Mouse (Mus musculus): ENCODE results near the gene Zbed6. TPM values are rescaled to one million over a fixed set of nuclear protein-coding genes. Genes with fewer than 3 reads are reported as not detected.

Gene Zbed6
- polyA plus RNA-seq, 2 experiments = 11.4 TPM; not detected in 1

GRCm38 (mm10) chr1:133664203-133664970 is 3.7 kb upstream of the Zbed6 start:
- no peaks in the 10 kb centered on the region for H3K9me3 ChIP-seq (ENCODE audit: control insufficient read depth, low read length)
- DNase-seq (ENCODE audit: low spot score) (no peak), ATAC-seq (ENCODE audit: low FRiP score, low read depth) (no peak)
- H3K27ac ChIP-seq (replicated peaks; ENCODE audit: low read depth, low read length) = no peak overlapping the region
- no peak overlapping the region for H3K9ac ChIP-seq (ENCODE audit: low read depth, low read length, severe bottlenecking)
- no peak overlapping the region for H3K4me3 ChIP-seq (replicated peaks; ENCODE audit: low read length)
- H3K4me2 ChIP-seq (replicated peaks; ENCODE audit: low read depth, low read length, severe bottlenecking) = no peak overlapping the region
- 0 out of 2 replicates have a peak, but pooled peaks cover 3% of the 10 kb centered on the region for H3K36me3 ChIP-seq (ENCODE audit: control insufficient read depth, insufficient read depth, low read length)
- peaks cover 7% of the 10 kb centered on the region for H3K4me1 ChIP-seq (ENCODE audit: control insufficient read depth, insufficient read depth, low read length)
- 69% methylated on average over 11 of the region's 11 CpGs for WGBS
- H3K27me3 ChIP-seq (ENCODE audit: control insufficient read depth, insufficient read depth, low read length) = no peaks in the 10 kb centered on the region
- TF ChIP-seq POLR2A (IDR thresholded peaks at IDR 0.05; ENCODE audit: borderline replicate concordance, extremely low read depth, insufficient read depth, insufficient read length) = no peak

DNA sequence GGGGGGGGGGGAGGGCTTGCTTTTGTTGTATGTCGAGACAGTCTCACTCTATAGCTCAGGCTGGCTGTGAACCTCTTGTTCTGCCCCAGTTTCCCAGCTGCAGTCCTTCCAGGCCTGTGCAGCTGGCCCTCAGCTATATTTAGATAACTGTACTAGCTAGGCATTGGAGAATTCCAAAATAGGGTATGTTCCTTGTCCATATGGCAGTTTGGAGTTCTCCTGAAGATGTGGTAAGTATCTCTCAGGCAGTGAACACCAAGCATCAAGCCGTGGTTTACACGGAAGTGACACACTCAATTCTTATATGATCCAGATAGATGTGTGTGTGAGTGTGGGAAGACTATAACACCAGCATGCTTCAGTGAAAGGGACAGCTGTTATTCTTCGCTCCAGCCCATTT is 2.7 kb upstream of the Zbed6 start:
- WGBS = 79% methylated on average over 4 of the region's 4 CpGs
- no peak for ATAC-seq (ENCODE audit: low FRiP score, low read depth)

DNA sequence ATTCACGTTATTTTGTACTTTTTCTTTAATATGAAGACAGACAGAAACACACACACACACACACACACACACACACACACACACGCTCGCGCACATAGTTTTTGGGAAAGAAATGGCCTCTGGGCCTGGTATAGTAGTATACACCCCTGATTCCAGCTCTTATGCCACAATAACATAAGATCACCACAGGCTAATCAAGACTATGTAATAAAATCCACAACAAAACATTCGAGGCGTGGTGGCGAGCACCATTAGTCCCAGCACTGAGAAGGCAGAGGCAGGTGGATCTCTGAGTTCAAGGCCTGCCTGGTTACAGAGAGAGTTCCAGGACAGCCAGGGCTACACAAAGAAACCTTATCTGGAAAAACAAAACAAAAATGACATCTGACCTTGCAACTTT is 2.3 kb upstream of the Zbed6 start:
- 93% methylated on average over 7 of the region's 7 CpGs for WGBS
- no peak overlapping the region for H3K27ac ChIP-seq (replicated peaks; ENCODE audit: low read depth, low read length)

More for the DNA sequence above, 2.7 kb upstream of the Zbed6 start:
- no peak overlapping the region for H3K4me3 ChIP-seq (replicated peaks; ENCODE audit: low read length)
- H3K27ac ChIP-seq (replicated peaks; ENCODE audit: low read depth, low read length) = no peak overlapping the region
- peaks cover 13% of the 10 kb centered on the region for H3K36me3 ChIP-seq (ENCODE audit: control insufficient read depth, insufficient read depth, low read length)
- H3K9ac ChIP-seq (ENCODE audit: low read depth, low read length, severe bottlenecking) = no peak overlapping the region
- no peaks in the 10 kb centered on the region for H3K9me3 ChIP-seq (ENCODE audit: control insufficient read depth, low read length)
- no peak overlapping the region for H3K4me2 ChIP-seq (replicated peaks; ENCODE audit: low read depth, low read length, severe bottlenecking)
- peaks cover 16% of the 10 kb centered on the region for H3K4me1 ChIP-seq (ENCODE audit: control insufficient read depth, insufficient read depth, low read length)
- no peak for TF ChIP-seq POLR2A (IDR thresholded peaks at IDR 0.05; ENCODE audit: borderline replicate concordance, extremely low read depth, insufficient read depth, insufficient read length)
- no peak for DNase-seq (ENCODE audit: low spot score)
- H3K27me3 ChIP-seq (ENCODE audit: control insufficient read depth, insufficient read depth, low read length) = no peaks in the 10 kb centered on the region

GRCm38 (mm10) chr1:133661203-133661933 is 683 bp upstream of the Zbed6 start, which contains the start of gene Gm38394:
Gm38394 (minus strand) TSS chr1:133661318.
- H3K36me3 ChIP-seq (ENCODE audit: control insufficient read depth, insufficient read depth, low read length) = peaks cover 30% of the 10 kb centered on the region
- 3% methylated on average over 26 of the region's 26 CpGs for whole genome bisulfite sequencing
- DNase-seq (ENCODE audit: low spot score) (peak; percentile 99), ATAC-seq (ENCODE audit: low FRiP score, low read depth) (peak; percentile 98)
- peak within 1 kb of the TSS; percentile 67 for H3K4me3 ChIP-seq (replicated peaks; ENCODE audit: low read length)
- H3K27me3 ChIP-seq (ENCODE audit: control insufficient read depth, insufficient read depth, low read length) = no peaks in the 10 kb centered on the region
- H3K9ac ChIP-seq (ENCODE audit: low read depth, low read length, severe bottlenecking) = peak within 1 kb of the TSS; percentile 87
- peak; percentile 63; the same call in 1 of the 2 replicates for TF ChIP-seq POLR2A (IDR thresholded peaks at IDR 0.05; ENCODE audit: borderline replicate concordance, extremely low read depth, insufficient read depth, insufficient read length)
- peak within 1 kb of the TSS; percentile 96 for H3K27ac ChIP-seq (replicated peaks; ENCODE audit: low read depth, low read length)
- no peaks in the 10 kb centered on the region for H3K9me3 ChIP-seq (ENCODE audit: control insufficient read depth, low read length)
- peak within 1 kb of the TSS; percentile 48 for H3K4me2 ChIP-seq (replicated peaks; ENCODE audit: low read depth, low read length, severe bottlenecking)
- H3K4me1 ChIP-seq (ENCODE audit: control insufficient read depth, insufficient read depth, low read length) = peaks cover 33% of the 10 kb centered on the region

More for the DNA sequence above, 2.3 kb upstream of the Zbed6 start:
- peaks cover 20% of the 10 kb centered on the region for H3K4me1 ChIP-seq (ENCODE audit: control insufficient read depth, insufficient read depth, low read length)
- no peak for ATAC-seq (ENCODE audit: low FRiP score, low read depth)
- H3K36me3 ChIP-seq (ENCODE audit: control insufficient read depth, insufficient read depth, low read length) = peaks cover 17% of the 10 kb centered on the region
- H3K4me2 ChIP-seq (replicated peaks; ENCODE audit: low read depth, low read length, severe bottlenecking) = no peak overlapping the region
- DNase-seq (ENCODE audit: low spot score) = no peak
- no peaks in the 10 kb centered on the region for H3K9me3 ChIP-seq (ENCODE audit: control insufficient read depth, low read length)
- no peaks in the 10 kb centered on the region for H3K27me3 ChIP-seq (ENCODE audit: control insufficient read depth, insufficient read depth, low read length)
- no peak for TF ChIP-seq POLR2A (IDR thresholded peaks at IDR 0.05; ENCODE audit: borderline replicate concordance, extremely low read depth, insufficient read depth, insufficient read length)
- no peak overlapping the region for H3K4me3 ChIP-seq (replicated peaks; ENCODE audit: low read length)
- no peak overlapping the region for H3K9ac ChIP-seq (ENCODE audit: low read depth, low read length, severe bottlenecking)

DNA sequence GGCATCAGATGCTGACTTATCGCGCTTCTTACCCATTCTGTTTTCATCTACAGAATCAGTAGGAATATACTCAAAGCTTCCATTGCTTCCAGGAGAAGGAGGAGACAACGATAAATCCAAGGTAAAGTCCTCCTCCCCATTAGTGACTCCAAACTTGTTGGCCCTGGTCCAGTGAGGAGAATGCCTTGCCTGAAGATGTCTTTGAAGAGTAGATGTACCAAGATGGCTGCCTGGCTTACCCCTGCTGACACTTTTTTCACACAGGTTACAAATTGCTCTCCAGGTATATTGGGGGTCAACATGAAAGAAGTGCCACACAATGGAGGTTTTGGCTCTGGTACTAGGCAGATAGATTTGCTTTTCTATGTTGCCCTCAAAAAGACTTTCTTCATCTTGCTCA is 1.8 kb downstream of the Zbed6 start:
- ATAC-seq (ENCODE audit: low FRiP score, low read depth) = no peak
- Histone ChIP-seq H3K36me3 (ENCODE audit: control insufficient read depth, insufficient read depth, low read length) (peaks cover 39% of the 10 kb centered on the region), H3K9me3 (ENCODE audit: control insufficient read depth, low read length) (no peaks in the 10 kb centered on the region), H3K4me1 (ENCODE audit: control insufficient read depth, insufficient read depth, low read length) (peaks cover 36% of the 10 kb centered on the region), H3K4me3 (replicated peaks; ENCODE audit: low read length) (0 out of 2 replicates have a peak overlapping the region, but pooled peaks have one; percentile 1), H3K27me3 (ENCODE audit: control insufficient read depth, insufficient read depth, low read length) (no peaks in the 10 kb centered on the region), H3K9ac (ENCODE audit: low read depth, low read length, severe bottlenecking) (no peak overlapping the region), H3K27ac (replicated peaks; ENCODE audit: low read depth, low read length) (no peak overlapping the region), H3K4me2 (replicated peaks; ENCODE audit: low read depth, low read length, severe bottlenecking) (peak overlapping the region; percentile 48; the same call in 1 of the 2 replicates)
- no peak for DNase-seq (ENCODE audit: low spot score)
- 81% methylated on average over 3 of the region's 3 CpGs for WGBS
- no peak for TF ChIP-seq POLR2A (IDR thresholded peaks at IDR 0.05; ENCODE audit: borderline replicate concordance, extremely low read depth, insufficient read depth, insufficient read length)

All from limb, embryonic 14.5 days (tissue).